Mouse (Mus musculus) B cell, adult 2 months (primary cell): Measurements from ENCODE around the gene Grm6.

Source experiments
- DNase-seq, 2 experiments: peaks; one replicate each; pipeline ENCODE4 v3.0.0; 2022

Gene Grm6

DNA sequence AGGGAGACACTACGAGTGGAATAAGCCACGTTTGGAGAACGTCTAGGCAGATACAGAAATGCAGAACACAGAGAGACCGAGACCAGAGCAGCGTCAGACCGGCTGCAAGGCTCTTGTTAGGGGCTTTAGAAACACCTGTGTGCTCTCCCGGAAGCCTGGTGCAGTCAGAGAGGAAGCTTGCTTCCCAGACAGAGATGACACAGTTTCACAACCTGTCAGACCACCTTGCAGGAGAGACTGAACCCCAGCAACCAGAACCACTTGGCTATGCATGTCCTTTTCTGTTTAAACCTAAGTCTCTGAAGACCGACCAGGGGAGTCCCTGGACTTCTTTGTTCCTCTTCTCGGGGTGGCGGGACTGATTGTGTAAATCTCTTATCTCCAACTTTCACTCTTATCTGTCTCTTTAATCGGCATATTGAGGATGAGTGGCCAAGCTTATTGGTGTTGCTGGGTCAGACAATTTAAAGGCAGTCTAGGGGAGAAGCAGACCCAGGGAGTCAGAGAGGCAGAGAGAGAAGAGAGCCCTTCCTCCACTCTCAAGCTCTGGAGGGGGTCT is at the start of gene Grm6:
Gene Grm6 (plus strand): TSS at position 509 of the 559 bp plus-strand sequence.
- peak; percentile 63 to 66 for DNase-seq

GRCm38 (mm10) chr11:50814233-50814632 is 36.3 kb upstream of the Grm6 start:
- DNase-seq: no peak

GRCm38 (mm10) chr11:50826214-50826613 is 24.3 kb upstream of the Grm6 start:
- DNase-seq: no peak

- peak; percentile 83 to 85 for DNase-seq
These were observed 23.2 kb upstream of the Grm6 start, which contains the start of gene Zfp354c for GRCm38 (mm10) chr11:50827010-50827953. Zfp354c (minus strand) TSS chr11:50827724.

GRCm38 (mm10) chr11:50835727-50836126 is 14.8 kb upstream of the Grm6 start:
- peak; percentile 45 to 61 for DNase-seq

DNA sequence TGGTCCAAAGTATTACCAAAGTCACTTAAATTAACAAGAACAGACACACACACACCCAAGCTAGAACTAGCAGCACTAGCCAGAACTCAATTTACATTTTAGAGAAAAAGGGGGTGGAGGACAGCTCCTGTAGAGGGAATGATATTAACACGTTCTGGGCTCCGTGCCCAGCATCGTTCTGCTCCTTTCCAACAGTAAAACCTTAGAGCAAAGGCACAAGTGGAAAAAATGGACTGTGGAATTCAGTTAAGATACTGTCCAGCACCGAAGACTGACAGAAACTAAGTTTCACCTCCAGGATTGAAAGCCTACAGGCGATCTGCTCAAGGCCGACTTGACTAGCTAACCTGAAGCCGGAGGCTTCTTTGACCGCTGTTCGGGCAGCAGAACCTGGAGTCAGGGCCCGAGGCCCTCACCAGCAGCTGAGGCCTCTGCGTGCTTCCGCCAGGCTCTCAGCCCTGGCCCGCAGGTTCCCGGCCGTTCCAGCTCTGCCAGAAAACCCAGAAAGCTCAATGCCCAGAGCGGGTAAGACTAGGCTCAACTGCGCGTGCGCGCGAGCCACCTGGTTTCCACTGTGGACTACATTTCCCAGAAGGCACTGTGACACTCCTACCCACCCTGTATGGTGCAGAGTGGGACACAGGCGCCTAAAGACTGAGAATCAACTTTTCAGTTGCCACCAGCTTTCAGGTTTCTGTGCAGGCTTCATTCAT is 9.3 kb upstream of the Grm6 start, which contains the start of gene Zfp879:
Gene Zfp879 (minus strand): TSS at position 530 of the 713 bp plus-strand sequence.
- peak; percentile 89 for DNase-seq

GRCm38 (mm10) chr11:50845951-50846350 is 4.5 kb upstream of the Grm6 start:
- DNase-seq: no peak

DNA sequence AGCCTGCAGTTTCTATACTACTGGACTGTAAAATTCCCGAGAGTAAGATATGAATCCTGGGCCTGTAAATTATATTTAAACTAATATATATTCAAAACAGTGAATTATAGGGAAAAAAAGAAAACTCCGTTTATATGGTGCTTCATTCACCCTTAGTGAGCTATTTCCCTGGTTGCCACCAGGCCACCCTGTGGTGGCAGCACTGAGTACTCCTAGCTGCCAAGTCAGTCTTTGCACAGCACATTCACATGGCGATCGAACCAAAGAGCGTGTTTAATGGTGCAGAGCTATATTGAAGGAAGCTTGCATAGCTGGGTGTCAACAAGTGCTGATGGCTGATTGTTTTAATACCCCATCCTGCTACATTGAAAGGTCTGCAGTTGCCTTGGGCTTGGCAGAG is 3.4 kb upstream of the Grm6 start:
- DNase-seq: peak; percentile 44 to 55

GRCm38 (mm10) chr11:50848520-50849137 is 1.9 kb upstream of the Grm6 start:
- DNase-seq: peak; percentile 30 to 34

- DNase-seq: peak; percentile 46 to 54
These were observed 1.2 kb upstream of the Grm6 start for GRCm38 (mm10) chr11:50849310-50849709.

GRCm38 (mm10) chr11:50850989-50851601 is 610 bp downstream of the Grm6 start:
- DNase-seq: peak; percentile 53

DNA sequence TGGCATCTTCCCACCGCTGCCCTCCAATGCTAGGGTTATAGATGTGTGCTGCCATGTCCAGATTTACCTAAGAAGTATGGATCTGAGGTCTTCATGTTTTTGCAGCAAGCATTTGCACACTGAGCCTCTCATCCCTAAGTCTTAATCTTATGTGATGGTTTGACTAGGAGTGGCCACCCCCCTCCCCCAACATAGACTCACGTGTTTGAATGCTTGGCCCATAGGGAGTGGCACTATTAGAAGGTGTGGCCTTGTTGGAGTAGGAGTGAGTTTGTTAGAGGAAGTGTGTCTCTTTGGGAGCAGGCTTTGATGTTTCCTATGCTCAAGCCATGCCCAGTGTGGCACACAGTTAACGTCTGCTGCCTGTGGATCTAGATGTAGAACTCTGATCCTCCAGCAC is 28.2 kb downstream of the Grm6 start:
- DNase-seq: no peak

- DNase-seq: peak in 1 of 2 experiments; percentile 7
These were observed 33.3 kb downstream of the Grm6 start for GRCm38 (mm10) chr11:50883756-50884155.

- no peak for DNase-seq
These were observed 35.9 kb downstream of the Grm6 start for GRCm38 (mm10) chr11:50886231-50886932.

- no peak for DNase-seq
These were observed 36.4 kb downstream of the Grm6 start for GRCm38 (mm10) chr11:50886933-50887293.

- DNase-seq: peak; percentile 25 to 28
These were observed 37.1 kb downstream of the Grm6 start, which contains the start of gene Zfp454 for GRCm38 (mm10) chr11:50887390-50888128. Zfp454 (minus strand) TSS chr11:50887651.

GRCm38 (mm10) chr11:50892441-50892840 is 42.0 kb downstream of the Grm6 start:
- DNase-seq: peak; percentile 32 to 45

DNA sequence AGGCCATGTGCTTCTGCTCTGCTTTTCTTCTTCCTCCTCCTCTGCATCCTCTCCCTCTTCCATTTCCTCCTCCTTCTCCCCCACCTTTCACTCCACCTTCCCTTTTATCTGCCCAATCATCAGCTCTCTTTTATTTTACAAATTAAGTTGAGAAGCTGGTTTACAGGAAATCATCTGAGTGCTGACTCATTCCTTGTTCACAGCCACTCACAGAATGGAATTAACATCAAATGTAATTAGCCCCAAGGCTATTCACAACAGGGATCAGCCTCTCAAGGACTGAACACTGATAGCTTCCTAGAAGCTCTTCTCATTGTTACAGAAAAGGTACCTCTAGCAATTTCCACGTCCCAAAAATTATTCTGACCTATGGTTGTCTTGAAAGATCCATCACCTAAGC is 46.9 kb downstream of the Grm6 start:
- no peak for DNase-seq

DNA sequence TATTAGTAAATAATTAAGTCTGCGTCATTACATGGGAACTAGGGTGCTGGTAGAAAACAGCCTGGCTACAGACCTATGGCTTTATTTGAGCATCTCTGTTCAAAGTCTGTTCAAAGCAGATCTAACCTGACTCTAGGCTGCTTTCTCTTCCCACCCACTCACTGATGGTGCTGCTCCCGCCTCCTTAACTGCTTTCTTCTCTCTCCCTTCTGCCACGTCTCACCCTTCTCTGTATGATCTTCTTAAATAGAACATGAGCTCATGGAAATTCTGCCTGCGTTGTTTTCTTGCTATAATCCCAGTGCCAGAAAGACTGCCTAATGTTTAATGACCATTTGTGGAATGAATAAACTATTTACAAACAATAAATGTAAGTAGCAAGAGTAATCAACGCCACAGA is 57.7 kb downstream of the Grm6 start:
- no peak for DNase-seq

GRCm38 (mm10) chr11:50913301-50913700 is 62.8 kb downstream of the Grm6 start:
- no peak for DNase-seq

- DNase-seq: no peak
These were observed 64.0 kb downstream of the Grm6 start for GRCm38 (mm10) chr11:50914461-50914860.
